In the genomic region with DNA sequence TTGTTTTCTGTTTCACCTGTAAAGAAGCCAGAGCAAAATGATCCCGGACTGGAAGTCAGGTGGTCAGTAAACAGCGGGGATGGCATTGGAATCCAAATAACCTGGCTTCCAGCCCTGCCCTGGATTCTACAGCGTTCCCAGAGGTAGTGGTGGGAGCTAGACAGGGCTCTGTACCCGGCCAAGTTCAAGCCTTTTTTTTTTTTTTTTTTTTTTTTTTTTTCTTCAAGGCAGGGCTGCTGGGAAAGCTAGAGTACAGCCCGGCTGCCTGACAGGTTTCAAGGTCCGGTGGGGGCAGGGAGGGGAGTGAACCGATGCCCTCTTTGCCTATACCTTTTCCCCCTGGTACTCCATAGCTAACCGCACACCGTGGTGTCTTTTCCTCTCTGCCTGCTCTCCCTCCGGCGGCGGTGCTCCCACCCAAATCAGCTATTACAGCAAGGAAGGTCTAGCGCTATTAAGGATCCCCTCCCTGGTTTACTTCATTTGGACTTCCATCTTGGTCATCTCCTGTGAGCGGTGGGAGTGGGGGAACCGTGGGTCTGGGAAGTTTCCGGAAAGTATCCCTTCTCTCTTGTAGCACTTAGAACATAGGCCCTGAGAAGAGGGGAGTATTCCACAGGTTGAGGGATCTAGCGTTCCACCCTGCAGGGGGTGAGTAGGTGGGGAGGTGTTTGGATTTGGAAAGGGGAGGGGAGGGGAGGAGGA, we compare ENCODE assay signal across 9 mouse cellular contexts. TPM values are rescaled to one million over a fixed set of nuclear protein-coding genes. Genes with fewer than 3 reads are reported as not detected.
DNase-seq lines count a peak whose midpoint lies in the region; ATAC-seq and TF ChIP-seq lines count a peak whose summit lies in the region.
"Had no signal": no experiment of that assay in that cellular context is flagged by ENCODE, and none has a peak within 500 bp of the region (broad histone marks: within the 10 kb centered on the region; RNA-seq: fewer than 3 reads in every experiment).

No protein-coding gene starts in this region.

- no peaks in the 10 kb centered on the region for H3K36me3 ChIP-seq in heart, embryonic 13.5 days
- H3K36me3 ChIP-seq in embryonic facial prominence, embryonic 10.5 days (replicated peaks): no peaks in the 10 kb centered on the region
- no peaks in the 10 kb centered on the region for H3K36me3 ChIP-seq in hindbrain, postnatal 0 days (ENCODE audit: insufficient read depth, low read length)
- no peaks in the 10 kb centered on the region for H3K36me3 ChIP-seq in liver, embryonic 16.5 days (ENCODE audit: control insufficient read depth, insufficient read depth)

- H3K27ac ChIP-seq in heart, embryonic 13.5 days (replicated peaks): no peak overlapping the region
- peak overlapping the region; percentile 72; the same call in 1 of the 2 replicates for H3K27ac ChIP-seq in embryonic facial prominence, embryonic 10.5 days (replicated peaks)
- H3K27ac ChIP-seq in hindbrain, postnatal 0 days: peak overlapping the region; percentile 77
- no peak overlapping the region for H3K27ac ChIP-seq in liver, embryonic 16.5 days (ENCODE audit: low read length)

- no peak for TF ChIP-seq CTCF in hindbrain, postnatal 0 days (IDR thresholded peaks at IDR 0.05; ENCODE audit: low read depth)

- peak overlapping the region; percentile 54 for H3K9ac ChIP-seq in heart, embryonic 13.5 days
- H3K9ac ChIP-seq in hindbrain, postnatal 0 days (replicated peaks; ENCODE audit: low read length): no peak overlapping the region
- no peak overlapping the region for H3K9ac ChIP-seq in liver, embryonic 16.5 days (ENCODE audit: low read depth, low read length)

- H3K9me3 ChIP-seq in heart, embryonic 13.5 days: no peaks in the 10 kb centered on the region
- H3K9me3 ChIP-seq in embryonic facial prominence, embryonic 10.5 days: no peaks in the 10 kb centered on the region
- H3K9me3 ChIP-seq in hindbrain, postnatal 0 days (ENCODE audit: low read length): no peaks in the 10 kb centered on the region
- no peaks in the 10 kb centered on the region for H3K9me3 ChIP-seq in liver, embryonic 16.5 days (replicated peaks; ENCODE audit: control insufficient read depth, low read length)

- H3K4me1 ChIP-seq in heart, embryonic 13.5 days: peaks cover 14% of the 10 kb centered on the region
- H3K4me1 ChIP-seq in embryonic facial prominence, embryonic 10.5 days: peaks cover 45% of the 10 kb centered on the region
- H3K4me1 ChIP-seq in hindbrain, postnatal 0 days (ENCODE audit: insufficient read depth, low read length): peaks cover 10% of the 10 kb centered on the region; the same call in 1 of the 2 replicates
- no peaks in the 10 kb centered on the region; the same call in none of the 2 replicates for H3K4me1 ChIP-seq in liver, embryonic 16.5 days (ENCODE audit: control insufficient read depth, low read depth, low read length)

- H3K27me3 ChIP-seq in heart, embryonic 13.5 days (replicated peaks): peaks cover 62% of the 10 kb centered on the region
- H3K27me3 ChIP-seq in embryonic facial prominence, embryonic 10.5 days (replicated peaks; ENCODE audit: low read depth, poor library complexity, severe bottlenecking): peaks cover 44% of the 10 kb centered on the region
- H3K27me3 ChIP-seq in hindbrain, postnatal 0 days (ENCODE audit: insufficient read depth, low read length): no peaks in the 10 kb centered on the region
- no peaks in the 10 kb centered on the region for H3K27me3 ChIP-seq in liver, embryonic 16.5 days (ENCODE audit: control insufficient read depth, insufficient read depth, low read depth, low read length)
- H3K27me3 ChIP-seq: Patski had no signal

- no peak for DNase-seq in heart, adult 11 months
- no peak for DNase-seq in embryonic facial prominence, embryonic 10.5 days (ENCODE audit: low spot score)
- peak; percentile 54 for DNase-seq in hindbrain, postnatal 0 days (ENCODE audit: low spot score)
- DNase-seq in adipocyte (ENCODE audit: low spot score): no peak
- no peak for DNase-seq in right cerebral cortex, adult 2 months (ENCODE audit: low spot score in 2 of 2)

- peak overlapping the region; percentile 46 for H3K4me3 ChIP-seq in heart, embryonic 13.5 days
- peak overlapping the region; percentile 53 for H3K4me3 ChIP-seq in embryonic facial prominence, embryonic 10.5 days
- H3K4me3 ChIP-seq in hindbrain, postnatal 0 days (ENCODE audit: low read length): peak overlapping the region; percentile 16; the same call in 1 of the 2 replicates
- H3K4me3 ChIP-seq in liver, embryonic 16.5 days (ENCODE audit: low read depth, low read length): no peak overlapping the region

- 4% methylated on average over 17 of the region's 17 CpGs for WGBS in heart, embryonic 13.5 days
- 3% methylated on average over 17 of the region's 17 CpGs for WGBS in embryonic facial prominence, embryonic 10.5 days
- WGBS in hindbrain, postnatal 0 days: 1% methylated on average over 17 of the region's 17 CpGs
- 3% methylated on average over 17 of the region's 17 CpGs for WGBS in liver, embryonic 16.5 days (ENCODE audit: insufficient replicate concordance)

- peak overlapping the region; percentile 73 for H3K4me2 ChIP-seq in heart, embryonic 13.5 days
- H3K4me2 ChIP-seq in hindbrain, postnatal 0 days (ENCODE audit: low read depth, low read length): peak overlapping the region; percentile 54
- peak overlapping the region; percentile 42 for H3K4me2 ChIP-seq in liver, embryonic 16.5 days (ENCODE audit: low read depth, low read length)

- no peak for ATAC-seq in heart, embryonic 13.5 days (ENCODE audit: extremely low read depth, insufficient number of reproducible peaks, low FRiP score, low TSS enrichment)
- peak; percentile 55 for ATAC-seq in hindbrain, postnatal 0 days
- ATAC-seq in liver, embryonic 16.5 days (ENCODE audit: low read depth): peak; percentile 47
- no peak for ATAC-seq in erythroblast, adult 5-6 weeks (replicated peaks; ENCODE audit: low FRiP score, poor library complexity, severe bottlenecking)

RNA-seq across cellular contexts. Expression of a gene that starts 28.6 kb away (rescaled TPM):
- 25.6 and 27.8 TPM in 2 replicates for polyA plus RNA-seq in heart, embryonic 13.5 days (2015; fragmentation: Nextera tagmentation; extraction: Ambion mirVana)
- polyA plus RNA-seq in embryonic facial prominence, embryonic 10.5 days (2016; fragmentation: Nextera tagmentation; extraction: Ambion mirVana): 108 and 112 TPM in 2 replicates
- total RNA-seq in hindbrain, postnatal 0 days (2014; rRNA removed): 11.7 and 16.7 TPM in 2 replicates
- polyA plus RNA-seq in hindbrain, postnatal 0 days (2015; fragmentation: Nextera tagmentation; extraction: Ambion mirVana): 45.5 and 47.9 TPM in 2 replicates
- polyA plus RNA-seq in liver, embryonic 16.5 days (2015; fragmentation: Nextera tagmentation; extraction: Ambion mirVana): 1.1 and 1.4 TPM in 2 replicates
- total RNA-seq in erythroblast, adult 5-6 weeks (2015; ENCODE audit: low replicate concordance): not detected in 2 replicates
- not detected in 2 replicates for total RNA-seq in erythroblast, adult 5-6 weeks (2017; ENCODE audit: low replicate concordance)

Comparison
In these comparisons a context has a peak if more than half of its experiments do, and no peak if none do; other contexts are left out.
1. ATAC-seq: peak in hindbrain, postnatal 0 days (single experiment) and liver, embryonic 16.5 days (single experiment); none in heart, embryonic 13.5 days (single experiment) and erythroblast, adult 5-6 weeks (single experiment).
2. H3K27ac ChIP-seq: peak in embryonic facial prominence, embryonic 10.5 days (single experiment) and hindbrain, postnatal 0 days (single experiment); none in heart, embryonic 13.5 days (single experiment) and liver, embryonic 16.5 days (single experiment).
3. RNA of a gene that starts 28.6 kb away (polyA plus RNA-seq): 108 to 112 TPM in embryonic facial prominence, embryonic 10.5 days, 45.5 to 47.9 TPM in hindbrain, postnatal 0 days and 25.6 to 27.8 TPM in heart, embryonic 13.5 days; 1.1 to 1.4 TPM in liver, embryonic 16.5 days; every median in the first group is over 10 times any median in the second.
4. Peak in every context shown above with its lines, with median percentiles within 50 percentile points of each other: H3K4me2 ChIP-seq.